Mouse (Mus musculus) MEL (cell line): ENCODE results near the gene Rtel1. TPM values are rescaled to one million over a fixed set of nuclear protein-coding genes. Genes with fewer than 3 reads are reported as not detected.

Experiments
- DNase-seq: peaks from one replicate; pipeline ENCODE4 v3.0.0; 2011; ENCODE audit warnings: low read depth, low spot score
- H3K27ac ChIP-seq: 2 replicates; pipeline ENCODE4 v1.5.1; 2012; ENCODE audit warnings: low read depth, mild to moderate bottlenecking, control low read depth, low read length, moderate library complexity; ENCODE audit not compliant: control insufficient read depth
- H3K27me3 ChIP-seq, 2 experiments: fragments of 150-350 bp in 1 of 2; sonication (generic) in 1 of 2; 2 replicates each; pipeline ENCODE4 v1.6.1; 2012; ENCODE audit warnings: low read length in 2 of 2, mild to moderate bottlenecking in 2 of 2, improper control_type of control experiment in 1 of 2, moderate library complexity in 1 of 2; ENCODE audit not compliant: insufficient read depth in 2 of 2, control insufficient read depth in 1 of 2
- H3K36me3 ChIP-seq, 2 experiments: 2 replicates each; pipeline ENCODE4 v1.6.1; 2012 to 2014; ENCODE audit warnings: low read length in 2 of 2, improper control_type of control experiment in 1 of 2, inconsistent platforms in 1 of 2, mild to moderate bottlenecking in 1 of 2; ENCODE audit not compliant: insufficient read depth in 2 of 2, control insufficient read depth in 1 of 2
- H3K4me1 ChIP-seq, 2 experiments: fragments of 150-350 bp in 1 of 2; sonication (generic) in 1 of 2; 2 replicates each; pipeline ENCODE4 v1.6.1; 2012; ENCODE audit warnings: low read length in 2 of 2, improper control_type of control experiment in 1 of 2, mild to moderate bottlenecking in 1 of 2; ENCODE audit not compliant: insufficient read depth in 2 of 2, control insufficient read depth in 1 of 2
- H3K4me3 ChIP-seq, 2 experiments: fragments of 150-350 bp in 1 of 2; sonication (generic) in 1 of 2; 2 replicates each; pipeline ENCODE4 v1.5.1; 2012; ENCODE audit warnings: low read depth in 2 of 2, low read length in 2 of 2, mild to moderate bottlenecking in 2 of 2, moderate library complexity in 2 of 2, control low read depth in 1 of 2, improper control_type of control experiment in 1 of 2; ENCODE audit not compliant: control insufficient read depth in 1 of 2, insufficient read depth in 1 of 2
- H3K79me2 ChIP-seq: 2 replicates; pipeline ENCODE4 v1.6.1; 2012; ENCODE audit warnings: mild to moderate bottlenecking, low read length, moderate library complexity; ENCODE audit not compliant: control insufficient read depth, poor library complexity, insufficient read depth
- H3K9ac ChIP-seq: 2 replicates; pipeline ENCODE4 v1.6.1; 2012; ENCODE audit warnings: low read depth, mild to moderate bottlenecking, control low read depth, low read length, moderate library complexity; ENCODE audit not compliant: control insufficient read depth, poor library complexity, severe bottlenecking
- H3K9me3 ChIP-seq: fragments of 150-350 bp; sonication (generic); replicated peaks from 2 replicates; pipeline ENCODE4 v1.6.1; 2012; ENCODE audit warnings: mild to moderate bottlenecking, low read length, improper control_type of control experiment, moderate library complexity; ENCODE audit not compliant: insufficient read depth
- CHD2 ChIP-seq: IDR thresholded peaks from 2 replicates; pipeline ENCODE4 v1.6.1; 2011; ENCODE audit warnings: low read length, improper control_type of control experiment
- CTCF ChIP-seq, 3 experiments: IDR thresholded peaks in 2 of 3; conservative IDR thresholded peaks in 1 of 3; 2 replicates each; pipeline ENCODE4 v1.5.1; 2011 to 2012; ENCODE audit warnings: low read length in 3 of 3, low read depth in 2 of 3, mild to moderate bottlenecking in 2 of 3, improper control_type of control experiment in 1 of 3, inconsistent platforms in 1 of 3, mixed read lengths in 1 of 3, moderate library complexity in 1 of 3; ENCODE audit not compliant: control insufficient read depth in 1 of 3, insufficient read depth in 1 of 3, poor library complexity in 1 of 3, severe bottlenecking in 1 of 3
- E2F4 ChIP-seq: IDR thresholded peaks from 2 replicates; pipeline ENCODE4 v1.6.1; 2011; ENCODE audit warnings: low read depth, low read length, improper control_type of control experiment, borderline replicate concordance
- EP300 ChIP-seq, 2 experiments: IDR thresholded peaks; 2 replicates each; pipeline ENCODE4 v1.6.1; 2011; ENCODE audit warnings: improper control_type of control experiment in 2 of 2, low read length in 2 of 2, low read depth in 1 of 2, mild to moderate bottlenecking in 1 of 2
- ETS1 ChIP-seq: IDR thresholded peaks from 2 replicates; pipeline ENCODE4 v1.6.1; 2012; ENCODE audit warnings: low read depth, mild to moderate bottlenecking, inconsistent platforms, low read length, improper control_type of control experiment, moderate library complexity
- JUND ChIP-seq: IDR thresholded peaks from 2 replicates; pipeline ENCODE4 v1.6.1; 2011; ENCODE audit warnings: low read depth, mild to moderate bottlenecking, improper control_type of control experiment, low read length
- KAT2A ChIP-seq: conservative IDR thresholded peaks from 2 replicates; pipeline ENCODE4 v1.6.1; 2012; ENCODE audit warnings: low read depth, low read length, improper control_type of control experiment, inconsistent platforms
- MAFK ChIP-seq: IDR thresholded peaks from 2 replicates; pipeline ENCODE4 v1.6.1; 2011; ENCODE audit warnings: low read depth, mild to moderate bottlenecking, low read length, improper control_type of control experiment, borderline replicate concordance
- MAX ChIP-seq: IDR thresholded peaks from 2 replicates; pipeline ENCODE4 v1.6.1; 2011; ENCODE audit warnings: low read length, improper control_type of control experiment
- MEF2A ChIP-seq: IDR thresholded peaks from 2 replicates; pipeline ENCODE4 v1.6.1; 2014; ENCODE audit warnings: low read depth, mild to moderate bottlenecking, inconsistent platforms, low read length, improper control_type of control experiment; ENCODE audit not compliant: poor library complexity, insufficient replicate concordance, severe bottlenecking; ENCODE audit errors: extremely low read depth
- MXI1 ChIP-seq: IDR thresholded peaks from 2 replicates; pipeline ENCODE4 v1.6.1; 2011; ENCODE audit warnings: mild to moderate bottlenecking, low read depth, low read length, improper control_type of control experiment
- MYB ChIP-seq: IDR thresholded peaks from 2 replicates; pipeline ENCODE4 v1.6.1; 2011; ENCODE audit warnings: mild to moderate bottlenecking, low read depth, low read length, improper control_type of control experiment
- NELFE ChIP-seq: IDR thresholded peaks from 2 replicates; pipeline ENCODE4 v1.6.1; 2011; ENCODE audit warnings: low read depth, low read length, improper control_type of control experiment
- POLR2AphosphoS2 ChIP-seq: IDR thresholded peaks from 2 replicates; pipeline ENCODE4 v1.6.1; 2011; ENCODE audit warnings: low read length, improper control_type of control experiment
- RCOR1 ChIP-seq: IDR thresholded peaks from 2 replicates; pipeline ENCODE4 v1.6.1; 2012; ENCODE audit warnings: low read depth, mild to moderate bottlenecking, inconsistent platforms, low read length, improper control_type of control experiment
- TBP ChIP-seq: IDR thresholded peaks from 2 replicates; pipeline ENCODE4 v1.8.0; 2011; ENCODE audit warnings: low read depth, low read length, improper control_type of control experiment
- TCF12 ChIP-seq: IDR thresholded peaks from 2 replicates; pipeline ENCODE4 v1.6.1; 2014; ENCODE audit warnings: low read depth, mild to moderate bottlenecking, inconsistent platforms, low read length, improper control_type of control experiment, moderate library complexity
- USF1 ChIP-seq: IDR thresholded peaks from 2 replicates; pipeline ENCODE4 v1.6.1; 2014; ENCODE audit warnings: low read depth, mild to moderate bottlenecking, inconsistent platforms, low read length, improper control_type of control experiment, moderate library complexity
- USF2 ChIP-seq, 2 experiments: IDR thresholded peaks; 2 replicates each; pipeline ENCODE4 v1.6.1; 2011 to 2012; ENCODE audit warnings: improper control_type of control experiment in 2 of 2, low read length in 2 of 2, borderline replicate concordance in 1 of 2, inconsistent platforms in 1 of 2, low read depth in 1 of 2, mild to moderate bottlenecking in 1 of 2; ENCODE audit not compliant: insufficient read depth in 1 of 2
- ZC3H11A ChIP-seq: IDR thresholded peaks from 2 replicates; pipeline ENCODE4 v1.6.1; 2012; ENCODE audit warnings: low read depth, mild to moderate bottlenecking, inconsistent platforms, low read length, improper control_type of control experiment
- ZNF384 ChIP-seq: IDR thresholded peaks from 2 replicates; pipeline ENCODE4 v1.6.1; 2012; ENCODE audit warnings: low read depth, mild to moderate bottlenecking, inconsistent platforms, low read length, improper control_type of control experiment
- polyA plus RNA-seq, 2 experiments: library from polyadenylated mRNA; stranded (reverse) in 1 of 2; unstranded in 1 of 2; fragments of >175 nt in 1 of 2; fragments of >200 nt in 1 of 2; gene quantifications; 2 replicates each; pipeline versions ENCODE4 v1.2.1 to v1.2.4; 2012; ENCODE audit warnings: low replicate concordance in 2 of 2, low read depth in 1 of 2; ENCODE audit not compliant: insufficient read length in 2 of 2, insufficient read depth in 1 of 2, missing spikeins in 1 of 2
- total RNA-seq: library from RNA; depleted of rRNA; stranded (reverse); fragments of 300-350 nt; gene quantifications from 2 replicates; pipeline ENCODE4 v1.2.3, GENCODE M21; 2012

Gene Rtel1
- total and polyA plus RNA-seq, 3 experiments = 54.2 to 87.0 TPM; not detected in 1

DNA sequence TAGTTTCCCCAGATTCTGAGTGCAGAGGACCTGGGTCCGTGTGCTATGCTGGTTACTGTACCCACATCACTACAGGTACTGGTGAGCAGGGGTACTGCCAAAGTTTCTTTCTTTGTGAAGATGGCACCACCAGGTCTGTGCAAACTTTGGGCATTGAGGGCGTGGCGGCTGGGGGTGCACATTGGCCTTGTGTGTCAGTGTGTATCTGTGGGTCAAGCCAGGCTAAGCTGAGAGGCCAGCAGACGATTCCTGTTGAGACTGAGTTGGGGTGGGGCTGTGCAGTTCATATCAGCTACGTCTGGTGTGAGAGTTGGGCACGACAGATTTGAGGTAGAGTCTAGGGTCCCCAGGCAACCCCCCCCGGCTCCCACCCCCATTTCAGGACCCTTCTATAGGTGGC, 64.9 kb downstream of the Rtel1 start:
- H3K36me3 ChIP-seq = peaks cover 0 to 3% of the 10 kb centered on the region in 2 experiments; a peak in 1 of 4 replicates
- no peaks in the 10 kb centered on the region for H3K4me1 ChIP-seq
- H3K9me3 ChIP-seq = no peaks in the 10 kb centered on the region
- no peak overlapping the region for H3K4me3 ChIP-seq
- no peak for TF ChIP-seq EP300 (IDR thresholded peaks at IDR 0.05; ENCODE audit: low read depth in 1 of 2, low read length in 2 of 2)
- TF ChIP-seq ZC3H11A = no peak
- TF ChIP-seq JUND = no peak
- no peak for TF ChIP-seq USF1
- no peak for TF ChIP-seq MEF2A
- no peak for TF ChIP-seq TBP
- TF ChIP-seq NELFE = no peak
- no peak for TF ChIP-seq E2F4
- no peak for TF ChIP-seq MAX
- H3K27me3 ChIP-seq = no peaks in the 10 kb centered on the region
- DNase-seq = no peak
- H3K9ac ChIP-seq = no peak overlapping the region
- no peaks in the 10 kb centered on the region for H3K79me2 ChIP-seq
- H3K27ac ChIP-seq = no peak overlapping the region

DNA sequence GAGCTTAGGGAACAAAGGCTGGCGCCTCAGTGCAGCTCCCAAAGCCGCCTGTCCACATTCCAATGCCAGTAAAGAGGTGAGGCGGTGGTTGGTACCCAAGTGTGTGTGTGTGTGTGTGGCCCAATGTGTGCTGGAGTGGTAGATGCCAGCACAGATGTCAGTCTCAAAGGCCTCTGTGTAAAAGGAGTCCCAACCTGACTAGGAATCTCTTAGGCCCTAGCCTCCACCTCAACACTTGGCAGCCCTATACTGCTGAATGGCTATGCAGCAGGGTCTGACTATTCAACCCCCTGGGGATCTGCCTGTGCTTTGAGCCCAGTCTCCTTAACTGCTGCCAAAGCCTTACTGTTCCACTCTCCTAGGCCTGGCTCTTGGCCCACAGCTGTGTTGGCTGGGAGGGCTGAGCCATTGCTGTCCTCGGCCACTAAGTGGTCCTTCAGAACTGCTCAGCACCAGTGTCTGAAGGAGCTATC, 65.4 kb downstream of the Rtel1 start:
- DNase-seq = no peak
- Histone ChIP-seq H3K9me3 (no peaks in the 10 kb centered on the region), H3K36me3 (peaks cover 0 to 3% of the 10 kb centered on the region in 2 experiments; a peak in 1 of 4 replicates), H3K27me3 (no peaks in the 10 kb centered on the region), H3K4me3 (no peak overlapping the region), H3K9ac (no peak overlapping the region), H3K4me1 (no peaks in the 10 kb centered on the region), H3K79me2 (no peaks in the 10 kb centered on the region), H3K27ac (no peak overlapping the region)
- TF ChIP-seq KAT2A (no peak), NELFE (no peak), ZNF384 (no peak), USF1 (no peak), TCF12 (no peak), RCOR1 (no peak), POLR2AphosphoS2 (no peak), MAFK (no peak), ETS1 (no peak), MXI1 (no peak), MYB (no peak), CTCF (IDR thresholded peaks at IDR 0.05 in 2 of 3, conservative IDR thresholded peaks at IDR 0.05 in 1 of 3; ENCODE audit: control insufficient read depth in 1 of 3, insufficient read depth in 1 of 3, low read depth in 2 of 3, low read length in 3 of 3, poor library complexity in 1 of 3, severe bottlenecking in 1 of 3) (no peak), USF2 (IDR thresholded peaks at IDR 0.05; ENCODE audit: borderline replicate concordance in 1 of 2, insufficient read depth in 1 of 2, low read depth in 1 of 2, low read length in 2 of 2) (no peak), CHD2 (no peak), MEF2A (no peak)
